23 mouse cellular contexts compared by ENCODE assay signal in genomic region chr1:164622417-164622816, GRCm38 (mm10).
DNase-seq lines count a peak whose midpoint lies in the region; ATAC-seq and TF ChIP-seq lines count a peak whose summit lies in the region.
"Had no signal": no experiment of that assay in that cellular context is flagged by ENCODE, and none has a peak within 500 bp of the region (broad histone marks: within the 10 kb centered on the region; RNA-seq: fewer than 3 reads in every experiment).

No protein-coding gene starts in this region.

- no peak for TF ChIP-seq CTCF in C2C12 (IDR thresholded peaks at IDR 0.05; ENCODE audit: control insufficient read depth, insufficient read depth, insufficient read length)

- H3K27me3 ChIP-seq in C2C12 (ENCODE audit: control insufficient read depth, insufficient read depth, insufficient read length) (no peaks in the 10 kb centered on the region), myocyte (ENCODE audit: control insufficient read depth, insufficient read depth, insufficient read length) (no peaks in the 10 kb centered on the region)
- H3K27me3 ChIP-seq in intestine, embryonic 16.5 days (replicated peaks; ENCODE audit: control insufficient read depth, insufficient read depth, low read length), result no peaks in the 10 kb centered on the region
- H3K27me3 ChIP-seq: embryonic facial prominence, embryonic 12.5 days; forebrain, embryonic 13.5 days; forebrain, embryonic 15.5 days; Patski had no signal

- DNase-seq in 3T3-L1 (ENCODE audit: low read depth, low spot score), result peak; percentile 87
- no peak for DNase-seq in gastrocnemius, postnatal 14 days
- DNase-seq in spleen, postnatal 10 days (ENCODE audit: low spot score in 2 of 2), result no peak
- DNase-seq: adrenal gland, adult 8-10 months; adrenal gland, postnatal 14 days; adrenal gland, postnatal 36 days; B cell, adult 2 months; cerebellum, adult 11-12 months; cerebellum, adult 8-10 months; cerebellum, adult 9-11 months; cerebellum, postnatal 14 days; cerebellum, postnatal 36 days; embryo, embryonic 11 days; forebrain, postnatal 0 days had no signal

- H3K9ac ChIP-seq in intestine, embryonic 16.5 days (ENCODE audit: low read depth, low read length), result no peak overlapping the region
- H3K9ac ChIP-seq: embryonic facial prominence, embryonic 12.5 days; forebrain, embryonic 13.5 days; forebrain, embryonic 15.5 days; forebrain, postnatal 0 days had no signal

- 91% methylated on average over 3 of the region's 3 CpGs for WGBS in intestine, embryonic 16.5 days

- no peaks in the 10 kb centered on the region for H3K79me2 ChIP-seq in C2C12 (ENCODE audit: control insufficient read depth, insufficient read depth)
- H3K79me2 ChIP-seq in myocyte (ENCODE audit: control insufficient read depth, insufficient read depth), result no peaks in the 10 kb centered on the region

- H3K4me3 ChIP-seq in C2C12 (ENCODE audit: insufficient read depth, poor library complexity, severe bottlenecking) (no peak overlapping the region), myocyte (no peak overlapping the region)
- no peak overlapping the region for H3K4me3 ChIP-seq in intestine, embryonic 16.5 days (ENCODE audit: low read length)
- H3K4me3 ChIP-seq: embryonic facial prominence, embryonic 10.5 days; embryonic facial prominence, embryonic 12.5 days; forebrain, embryonic 13.5 days; forebrain, embryonic 15.5 days had no signal

- no peak for ATAC-seq in intestine, embryonic 16.5 days
- ATAC-seq: activated CD4-positive, CD25-positive, alpha-beta regulatory T cell, adult 4 months; forebrain, embryonic 13.5 days; forebrain, embryonic 15.5 days; forebrain, postnatal 0 days; Patski had no signal

- intact Hi-C loops in gastrocnemius, postnatal 14 days (cut with DNase I; ENCODE audit: low total_unique reads), result no loop called here

- no peaks in the 10 kb centered on the region for H3K79me3 ChIP-seq in C2C12 (ENCODE audit: low read depth)

- H3K9me3 ChIP-seq in intestine, embryonic 16.5 days (ENCODE audit: control insufficient read depth, low read length), result no peaks in the 10 kb centered on the region
- H3K9me3 ChIP-seq: embryonic facial prominence, embryonic 10.5 days; embryonic facial prominence, embryonic 12.5 days; forebrain, embryonic 13.5 days; forebrain, embryonic 15.5 days had no signal

- no peaks in the 10 kb centered on the region for H3K4me1 ChIP-seq in intestine, embryonic 16.5 days (ENCODE audit: control insufficient read depth, insufficient read depth, low read length)
- H3K4me1 ChIP-seq: embryonic facial prominence, embryonic 10.5 days; embryonic facial prominence, embryonic 12.5 days; forebrain, embryonic 13.5 days; forebrain, embryonic 15.5 days had no signal

- no peak overlapping the region for H3K27ac ChIP-seq in intestine, embryonic 16.5 days (ENCODE audit: low read length)
- H3K27ac ChIP-seq: embryonic facial prominence, embryonic 10.5 days; embryonic facial prominence, embryonic 12.5 days; forebrain, embryonic 13.5 days; forebrain, embryonic 15.5 days had no signal

- TF ChIP-seq POLR2A in myocyte (IDR thresholded peaks at IDR 0.05; ENCODE audit: insufficient read length, low read depth), result no peak

- no peak overlapping the region for H3ac ChIP-seq in C2C12 (ENCODE audit: control insufficient read depth, insufficient read length, low read depth)
- H3ac ChIP-seq in myocyte (ENCODE audit: control insufficient read depth, insufficient read length), result no peak overlapping the region

- H3K36me3 ChIP-seq in C2C12 (ENCODE audit: control insufficient read depth, insufficient read depth), result no peaks in the 10 kb centered on the region
- H3K36me3 ChIP-seq in myocyte (ENCODE audit: control insufficient read depth, insufficient read depth), result no peaks in the 10 kb centered on the region
- no peaks in the 10 kb centered on the region for H3K36me3 ChIP-seq in intestine, embryonic 16.5 days (ENCODE audit: control insufficient read depth, insufficient read depth, low read length)
- H3K36me3 ChIP-seq: embryonic facial prominence, embryonic 10.5 days; embryonic facial prominence, embryonic 12.5 days; forebrain, embryonic 15.5 days had no signal

- H3K4me2 ChIP-seq in myocyte (ENCODE audit: low read depth), result peak overlapping the region; percentile 22
- no peak overlapping the region for H3K4me2 ChIP-seq in intestine, embryonic 16.5 days (ENCODE audit: low read depth, low read length)
- H3K4me2 ChIP-seq: embryonic facial prominence, embryonic 12.5 days; forebrain, embryonic 13.5 days; forebrain, embryonic 15.5 days had no signal

TF ChIP-seq in C2C12, 6 proteins besides CTCF, POLR2A, EP300 and RAD21:
- TF ChIP-seq CEBPB (IDR thresholded peaks at IDR 0.05; ENCODE audit: low read depth) (peak; percentile 10), MYOD1 (IDR thresholded peaks at IDR 0.05; ENCODE audit: control insufficient read depth, insufficient read length, low read depth) (peak; percentile 57), FOSL1 (IDR thresholded peaks at IDR 0.05; ENCODE audit: insufficient read depth, low read length, poor library complexity, severe bottlenecking) (peak; percentile 84), MYOG (IDR thresholded peaks at IDR 0.05; ENCODE audit: control insufficient read depth, extremely low read depth, insufficient read length) (no peak)

TF ChIP-seq in myocyte, 11 proteins besides CTCF, POLR2A, EP300 and RAD21:
- no peak for TF ChIP-seq POLR2AphosphoS2 (IDR thresholded peaks at IDR 0.05; ENCODE audit: insufficient read length, low read depth)
- peak; percentile 39; the same call in 1 of the 2 replicates for TF ChIP-seq CEBPB (IDR thresholded peaks at IDR 0.05; ENCODE audit: insufficient read depth, poor library complexity, severe bottlenecking)
- no peak for TF ChIP-seq MYOD1 (IDR thresholded peaks at IDR 0.05; ENCODE audit: control insufficient read depth in 1 of 3, insufficient read length in 2 of 3, low read depth in 2 of 3)
- TF ChIP-seq SRF (IDR thresholded peaks at IDR 0.05; ENCODE audit: control insufficient read depth, insufficient read length, low read depth), result no peak
- no peak for TF ChIP-seq REST (IDR thresholded peaks at IDR 0.05; ENCODE audit: insufficient read depth, insufficient read length)
- TF ChIP-seq E2F4 (IDR thresholded peaks at IDR 0.05; ENCODE audit: insufficient read depth), result no peak
